In genomic region chr7:44770046-44770578, GRCm38 (mm10) we compare ENCODE assay signal across 9 mouse cellular contexts. TPM values are rescaled to one million over a fixed set of nuclear protein-coding genes. Genes with fewer than 3 reads are reported as not detected.
DNase-seq lines count a peak whose midpoint lies in the region; ATAC-seq lines count a peak whose summit lies in the region.
"Had no signal": no experiment of that assay in that cellular context is flagged by ENCODE, and none has a peak within 500 bp of the region (broad histone marks: within the 10 kb centered on the region; RNA-seq: fewer than 3 reads in every experiment).

No protein-coding gene starts in this region.

- no peak for ATAC-seq in hindbrain, embryonic 14.5 days (ENCODE audit: low FRiP score)
- ATAC-seq in hindbrain, embryonic 13.5 days (ENCODE audit: low FRiP score): no peak

- peaks cover 75% of the 10 kb centered on the region for H3K36me3 ChIP-seq in hindbrain, embryonic 14.5 days (replicated peaks; ENCODE audit: control insufficient read depth, insufficient read depth)
- peaks cover 92% of the 10 kb centered on the region for H3K36me3 ChIP-seq in hindbrain, embryonic 13.5 days

- 18% methylated on average over 6 of the region's 6 CpGs for WGBS in hindbrain, embryonic 14.5 days
- WGBS in hindbrain, embryonic 13.5 days: 19% methylated on average over 6 of the region's 6 CpGs

- DNase-seq in hindbrain, embryonic 14.5 days (ENCODE audit: low spot score): peak; percentile 67
- peak; percentile 55 for DNase-seq in WW6 (ENCODE audit: low read depth, low spot score)
- peak; percentile 92 for DNase-seq in forelimb bud, embryonic 11.5 days (ENCODE audit: low read depth, low spot score)
- DNase-seq in kidney, adult 9 months: peak; percentile 79
- DNase-seq in lung, postnatal 25 days (ENCODE audit: low spot score): peak; percentile 57
- peak; percentile 28 for DNase-seq in thymus, postnatal 14 days
- DNase-seq in left cerebral cortex, adult 9 months (ENCODE audit: low spot score in 2 of 2): no peak

- H3K27ac ChIP-seq in hindbrain, embryonic 14.5 days: no peak overlapping the region
- no peak overlapping the region for H3K27ac ChIP-seq in hindbrain, embryonic 13.5 days
- H3K27ac ChIP-seq: hindbrain, embryonic 15.5 days had no signal

- no peaks in the 10 kb centered on the region for H3K9me3 ChIP-seq in hindbrain, embryonic 14.5 days (ENCODE audit: control insufficient read depth, low read length)
- H3K9me3 ChIP-seq in hindbrain, embryonic 13.5 days: no peaks in the 10 kb centered on the region
- H3K9me3 ChIP-seq: hindbrain, embryonic 15.5 days had no signal

- H3K4me2 ChIP-seq in hindbrain, embryonic 14.5 days (replicated peaks): no peak overlapping the region
- no peak overlapping the region for H3K4me2 ChIP-seq in hindbrain, embryonic 13.5 days
- H3K4me2 ChIP-seq: hindbrain, embryonic 15.5 days had no signal

- H3K4me1 ChIP-seq in hindbrain, embryonic 14.5 days (replicated peaks; ENCODE audit: control insufficient read depth, insufficient read depth, low read length): no peaks in the 10 kb centered on the region
- no peaks in the 10 kb centered on the region for H3K4me1 ChIP-seq in hindbrain, embryonic 13.5 days (replicated peaks)
- H3K4me1 ChIP-seq: hindbrain, embryonic 15.5 days had no signal

- H3K4me3 ChIP-seq in hindbrain, embryonic 14.5 days (replicated peaks; ENCODE audit: low read length): no peak overlapping the region
- H3K4me3 ChIP-seq in hindbrain, embryonic 13.5 days: no peak overlapping the region
- H3K4me3 ChIP-seq: hindbrain, embryonic 15.5 days had no signal

- no peak overlapping the region for H3K9ac ChIP-seq in hindbrain, embryonic 14.5 days
- no peak overlapping the region for H3K9ac ChIP-seq in hindbrain, embryonic 13.5 days
- H3K9ac ChIP-seq: hindbrain, embryonic 15.5 days had no signal

- no peaks in the 10 kb centered on the region for H3K27me3 ChIP-seq in hindbrain, embryonic 14.5 days (ENCODE audit: control insufficient read depth, insufficient read depth, low read length)
- no peaks in the 10 kb centered on the region for H3K27me3 ChIP-seq in hindbrain, embryonic 13.5 days
- H3K27me3 ChIP-seq: hindbrain, embryonic 15.5 days had no signal

RNA-seq across cellular contexts. Expression of gene Zfp473, which starts 19.3 kb away (rescaled TPM):
- polyA plus RNA-seq in hindbrain, embryonic 14.5 days (2014; fragmentation: Nextera tagmentation; extraction: Ambion mirVana): 1.4 and 1.5 TPM in 2 replicates
- polyA plus RNA-seq in hindbrain, embryonic 13.5 days (2015; fragmentation: Nextera tagmentation; extraction: Ambion mirVana): 0.78 and 0.91 TPM in 2 replicates

RNA-seq across cellular contexts. Expression of gene Vrk3, which starts 21.9 kb away (rescaled TPM):
- polyA plus RNA-seq in hindbrain, embryonic 14.5 days (2014; fragmentation: Nextera tagmentation; extraction: Ambion mirVana): 24.5 and 28.8 TPM in 2 replicates
- polyA plus RNA-seq in hindbrain, embryonic 13.5 days (2015; fragmentation: Nextera tagmentation; extraction: Ambion mirVana): 28.4 and 33.0 TPM in 2 replicates

RNA-seq across cellular contexts. Expression of gene Nup62, which starts 45.8 kb away (rescaled TPM):
- 25.4 and 30.0 TPM in 2 replicates for polyA plus RNA-seq in hindbrain, embryonic 14.5 days (2014; fragmentation: Nextera tagmentation; extraction: Ambion mirVana)
- 47.6 and 47.9 TPM in 2 replicates for polyA plus RNA-seq in hindbrain, embryonic 13.5 days (2015; fragmentation: Nextera tagmentation; extraction: Ambion mirVana)

RNA-seq across cellular contexts. Expression of gene Il4i1, which starts 46.1 kb away (rescaled TPM):
- polyA plus RNA-seq in hindbrain, embryonic 14.5 days (2014; fragmentation: Nextera tagmentation; extraction: Ambion mirVana): 1.3 TPM in 2 replicates
- polyA plus RNA-seq in hindbrain, embryonic 13.5 days (2015; fragmentation: Nextera tagmentation; extraction: Ambion mirVana): 1.6 and 1.7 TPM in 2 replicates

RNA-seq across cellular contexts. Expression of gene Atf5, which starts 46.3 kb away (rescaled TPM):
- 2.2 and 2.5 TPM in 2 replicates for polyA plus RNA-seq in hindbrain, embryonic 14.5 days (2014; fragmentation: Nextera tagmentation; extraction: Ambion mirVana)
- 3.5 and 4.2 TPM in 2 replicates for polyA plus RNA-seq in hindbrain, embryonic 13.5 days (2015; fragmentation: Nextera tagmentation; extraction: Ambion mirVana)

Comparison
In these comparisons a context has a peak if more than half of its experiments do, and no peak if none do; other contexts are left out.
1. DNase-seq: peak in hindbrain, embryonic 14.5 days (single experiment), WW6 (single experiment), forelimb bud, embryonic 11.5 days (single experiment), kidney, adult 9 months (single experiment), lung, postnatal 25 days (single experiment) and thymus, postnatal 14 days (single experiment); none in left cerebral cortex, adult 9 months (0 of 2).